Mouse (Mus musculus): Measurements from ENCODE around the gene Metap1.

DNA sequence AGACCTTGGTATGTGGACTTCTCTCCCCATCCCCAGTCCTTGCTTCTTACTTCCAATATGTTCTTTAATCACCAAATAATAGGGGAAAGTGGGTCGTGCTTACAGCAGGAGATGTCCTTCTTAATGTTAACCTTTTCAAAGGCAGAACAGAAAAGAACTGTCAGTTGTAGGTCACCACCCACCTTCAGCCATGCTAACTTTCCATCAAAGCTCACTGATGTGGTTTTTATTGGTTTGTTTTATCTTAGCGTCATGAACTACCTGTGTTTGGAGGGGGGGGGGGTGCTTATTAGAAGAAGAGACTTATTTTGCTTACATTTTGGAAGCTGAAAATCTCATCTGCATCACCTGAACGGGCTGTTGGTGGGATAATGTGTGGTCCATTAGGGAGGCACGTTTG lies 65.1 kb downstream of the Metap1 start:
- TF ChIP-seq EP300 (IDR thresholded peaks at IDR 0.05; ENCODE audit: low read depth) (no peak), CTCF (IDR thresholded peaks at IDR 0.05; ENCODE audit: low read depth) (no peak)

All from liver, embryonic 14.5 days (tissue).